Mouse (Mus musculus) v-Abl transformed pro-B cells (cell line): ENCODE data around the gene Olfr1494.

ENCODE experiments used
- in situ Hi-C, 2 experiments: fragments of 400-800 bp; cut with MboI; formaldehyde crosslinking; loops; one replicate each; pipeline ENCODE4 v1.15.1; 2025; ENCODE audit not compliant: unreplicated experiment in 2 of 2

Gene Olfr1494

DNA sequence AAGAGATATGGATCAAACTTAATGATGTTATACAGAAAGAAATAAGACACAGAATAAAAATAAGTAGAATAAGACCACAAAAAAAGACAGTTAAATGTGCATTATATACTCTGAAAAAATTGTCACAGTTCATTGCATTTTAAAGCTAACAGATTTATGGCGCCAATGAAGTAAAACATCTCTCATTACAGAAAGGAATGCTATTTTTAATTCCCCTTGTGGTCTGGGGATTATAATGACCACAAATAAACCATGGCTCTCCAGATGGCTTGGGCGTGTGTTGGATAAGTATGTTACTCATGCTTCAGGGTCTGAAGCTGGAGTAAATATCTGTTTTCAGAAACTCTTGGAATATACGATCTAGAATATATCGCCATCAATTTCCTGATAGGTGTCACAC is at the start of gene Olfr1494:
Olfr1494 (plus strand) TSS at position 301 of the 400 bp plus-strand sequence.
- in situ Hi-C loops, result no loop called here

DNA sequence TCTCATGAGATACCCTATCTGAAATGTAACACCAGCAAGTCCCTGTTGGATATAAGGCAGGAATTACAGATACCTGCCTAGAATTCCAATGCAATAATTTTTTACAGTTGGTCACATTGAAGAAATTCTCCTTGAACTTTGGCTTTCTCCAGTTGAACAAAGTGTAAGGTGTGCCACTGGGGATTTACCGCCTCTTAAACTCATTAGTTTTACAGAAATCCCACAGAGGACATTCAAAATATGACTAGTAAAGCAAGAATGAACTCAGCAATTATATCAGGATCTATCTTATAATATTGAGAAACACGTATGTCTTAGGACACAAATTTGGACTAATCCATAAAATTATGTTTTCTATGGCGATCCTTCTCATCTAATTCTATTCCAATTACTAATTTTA is 42.6 kb upstream of the Olfr1494 start, which contains the start of gene Olfr1491:
Olfr1491 (plus strand) TSS at position 301 of the 400 bp plus-strand sequence.
- in situ Hi-C loops, result no loop called here

DNA sequence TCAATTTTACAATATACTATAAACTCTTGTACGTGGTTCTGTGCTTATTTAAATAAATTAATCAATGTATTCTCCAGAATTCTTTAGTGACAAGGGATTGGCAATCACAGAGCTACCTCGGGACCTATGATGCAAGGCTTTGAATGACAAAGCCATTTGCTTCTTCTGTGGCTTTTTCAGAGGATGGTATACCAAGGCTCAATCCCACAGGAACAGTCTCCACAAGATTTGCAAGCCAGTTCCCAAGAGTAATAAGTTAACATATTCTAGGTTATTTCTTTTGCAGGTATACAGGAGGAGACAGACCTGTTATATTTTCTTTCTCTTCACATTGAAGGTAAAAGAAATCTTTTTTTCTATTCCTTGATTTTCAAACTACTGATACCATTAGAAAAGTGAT is 16.6 kb upstream of the Olfr1494 start, which contains the start of gene Olfr1493-ps1:
Olfr1493-ps1 (plus strand) TSS at position 301 of the 400 bp plus-strand sequence.
- in situ Hi-C loops, result no loop called here

DNA sequence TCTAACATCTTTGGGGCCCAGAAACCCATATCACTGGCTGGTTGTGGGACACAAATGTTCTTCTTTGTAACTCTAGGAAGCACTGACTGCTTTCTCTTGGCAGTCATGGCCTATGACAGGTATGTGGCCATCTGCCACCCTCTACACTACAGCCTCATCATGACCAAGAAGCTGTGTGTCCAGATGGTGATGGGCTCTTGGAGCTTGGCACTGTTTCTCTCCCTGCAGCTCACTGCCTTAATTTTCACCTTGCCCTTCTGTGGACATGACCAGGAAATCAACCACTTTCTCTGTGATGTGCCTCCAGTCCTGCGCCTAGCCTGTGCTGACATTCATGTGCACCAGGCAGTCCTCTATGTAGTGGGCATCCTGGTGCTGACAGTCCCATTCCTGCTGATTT is 9.8 kb downstream of the Olfr1494 start:
- in situ Hi-C loops, result no loop called here

DNA sequence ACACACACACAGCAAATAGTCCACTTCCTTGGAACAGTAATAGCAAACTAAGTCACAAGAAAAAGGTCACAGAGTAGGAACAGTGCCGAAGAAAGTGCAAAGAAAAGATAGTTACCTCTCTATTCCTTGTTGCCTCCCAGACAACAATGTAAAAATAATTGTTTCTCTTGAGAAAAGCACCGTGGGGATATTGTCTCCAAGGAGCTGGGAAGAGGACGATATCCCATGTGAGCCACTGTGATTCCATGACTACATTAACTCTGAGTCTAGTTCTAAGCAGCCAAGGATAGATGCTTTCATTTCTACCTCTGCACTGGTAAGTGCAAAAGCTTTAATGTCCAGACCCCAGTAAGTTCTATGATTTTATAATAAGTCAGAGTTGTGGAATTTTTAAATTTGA is 24.8 kb downstream of the Olfr1494 start, which contains the start of gene Olfr1495:
Olfr1495 (plus strand) TSS at position 301 of the 400 bp plus-strand sequence.
- in situ Hi-C loops, result no loop called here

DNA sequence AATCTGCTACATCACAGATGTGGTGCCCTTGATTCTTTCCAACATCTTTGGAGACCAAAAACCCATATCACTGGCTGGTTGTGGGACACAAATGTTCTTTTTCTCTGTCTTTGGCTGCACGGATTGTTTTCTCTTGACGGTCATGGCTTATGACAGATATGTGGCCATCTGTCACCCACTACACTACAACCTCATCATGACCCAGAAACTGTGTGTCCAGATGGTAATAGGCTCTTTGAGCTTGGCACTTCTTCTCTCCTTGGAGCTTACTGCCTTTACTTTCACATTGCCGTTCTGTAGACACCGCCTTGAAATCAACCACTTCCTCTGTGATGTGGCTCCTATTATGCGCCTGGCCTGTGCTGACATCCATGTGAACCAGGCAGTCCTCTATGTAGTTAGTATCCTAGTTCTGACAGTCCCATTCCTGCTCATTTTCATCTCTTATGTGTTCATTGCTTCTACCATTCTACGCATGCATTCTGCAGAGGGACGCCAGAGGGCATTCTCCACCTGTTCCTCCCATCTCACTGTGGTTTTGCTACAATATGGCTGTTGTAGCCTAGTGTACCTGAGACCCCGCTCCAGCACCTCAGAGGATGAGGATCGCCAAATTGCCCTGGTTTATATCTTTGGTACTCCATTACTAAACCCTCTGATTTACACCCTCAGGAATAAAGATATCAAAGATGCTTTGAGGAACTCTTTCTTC is 29.2 kb downstream of the Olfr1494 start:
- in situ Hi-C loops, result no loop called here

DNA sequence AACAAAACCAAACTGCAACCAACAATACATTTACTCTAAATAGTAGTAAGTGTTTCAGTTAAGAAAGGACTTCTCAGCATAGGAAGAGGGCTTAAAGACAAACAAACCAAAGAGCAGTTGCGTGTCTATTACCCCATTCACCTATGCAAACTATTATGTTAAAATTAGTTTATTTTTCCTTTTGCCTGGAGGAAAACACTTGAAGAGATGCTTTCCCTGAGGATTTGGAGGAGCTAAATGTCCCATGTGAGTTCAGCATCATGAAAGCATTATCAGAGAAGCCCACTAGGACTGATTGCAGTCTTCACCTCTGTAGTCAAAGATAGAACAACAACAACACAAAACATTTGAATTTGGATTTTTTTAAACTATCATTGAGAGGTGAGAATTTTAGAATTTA is 38.0 kb downstream of the Olfr1494 start, which contains the start of gene Olfr1496:
Olfr1496 (plus strand) TSS at position 301 of the 400 bp plus-strand sequence.
- in situ Hi-C loops, result no loop called here

DNA sequence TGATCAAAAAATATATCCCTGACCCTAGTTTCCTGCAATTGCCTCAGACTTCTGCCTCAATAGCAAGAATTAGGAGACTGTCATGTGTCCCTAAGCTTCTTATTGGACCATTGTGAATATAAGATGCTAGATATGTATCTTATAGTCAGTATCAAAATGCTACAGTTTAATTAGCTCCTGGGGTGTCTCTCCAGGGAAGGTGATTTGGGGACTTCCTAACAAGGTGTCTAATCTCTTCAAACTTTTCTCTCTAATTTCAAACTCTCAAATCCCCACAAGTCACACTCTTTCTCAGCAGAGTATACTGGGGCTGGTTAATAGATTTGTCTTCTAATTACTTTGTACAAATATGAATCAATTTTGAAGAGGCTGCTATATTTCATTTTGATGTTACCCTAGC is 58.6 kb downstream of the Olfr1494 start, which contains the start of gene Olfr1497:
Olfr1497 (minus strand) TSS at position 101 of the 400 bp plus-strand sequence.
- in situ Hi-C loops, result no loop called here
